Mouse (Mus musculus): ENCODE data around the gene Trim31.

The Trim31 gene

DNA sequence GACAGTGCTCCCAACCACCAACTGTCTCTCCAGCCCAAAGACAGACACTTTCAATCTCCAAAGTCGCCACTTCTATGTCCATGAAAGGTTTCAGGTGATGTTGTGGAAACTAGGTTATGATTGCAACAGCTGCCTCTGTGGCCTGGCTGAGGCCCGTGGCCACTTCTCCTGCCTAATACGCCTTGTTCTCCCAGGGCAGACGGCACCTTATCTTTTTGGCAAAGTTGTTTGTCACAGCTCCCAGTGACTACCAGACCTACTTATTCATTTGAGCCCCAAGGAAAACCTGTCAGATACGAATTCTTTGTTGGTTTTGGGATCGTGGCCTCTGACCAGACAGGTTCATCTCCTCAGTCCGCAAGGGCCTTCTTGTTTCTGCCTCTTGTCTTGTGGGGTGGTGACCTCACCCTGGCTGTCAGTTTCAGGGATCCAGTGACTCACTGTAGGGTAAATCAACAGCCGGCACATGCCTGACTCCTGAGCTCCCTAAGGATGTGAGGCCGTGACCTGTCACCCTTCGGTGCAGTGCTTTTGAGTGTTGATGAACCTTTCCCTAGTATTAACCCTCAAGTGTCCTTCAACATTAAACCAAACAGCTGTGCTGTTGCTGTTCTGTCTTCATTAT is 29.7 kb downstream of the Trim31 start:
- no peaks in the 10 kb centered on the region for H3K27me3 ChIP-seq (ENCODE audit: insufficient read depth, low read length)

DNA sequence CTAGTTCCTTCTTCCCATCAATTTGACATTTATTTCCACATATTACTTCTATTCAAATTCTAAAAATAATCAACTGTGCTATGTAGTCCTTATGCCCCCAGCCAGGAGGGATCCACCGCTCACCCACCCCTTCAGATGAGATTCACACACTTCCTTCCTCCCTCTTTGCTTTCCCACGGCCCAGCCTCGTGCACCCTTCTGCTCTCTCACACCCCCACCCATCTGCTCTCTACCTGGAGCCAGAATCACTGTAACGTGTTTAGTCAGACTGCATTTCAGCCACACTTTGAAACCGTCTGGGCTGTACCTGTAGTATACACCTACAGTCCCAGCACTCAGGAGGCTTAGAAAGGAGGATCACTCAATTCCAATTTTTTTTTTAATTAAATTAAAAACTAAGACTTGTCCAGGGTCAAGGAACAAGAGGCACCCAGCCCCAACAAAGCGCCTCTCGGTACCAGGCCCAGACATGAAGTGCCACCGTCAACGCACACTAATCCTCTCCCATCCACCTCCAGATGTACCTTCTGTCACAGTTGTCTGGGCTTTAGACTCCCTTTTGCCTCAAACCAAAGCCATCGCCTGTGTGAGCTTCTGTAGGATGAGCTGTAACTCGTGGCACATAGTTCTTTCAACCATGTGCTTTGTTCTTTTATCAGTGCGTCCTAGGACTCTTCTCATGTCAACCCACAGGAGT is 31.5 kb downstream of the Trim31 start:
- no peaks in the 10 kb centered on the region for H3K27me3 ChIP-seq (ENCODE audit: insufficient read depth, low read length)
- TF ChIP-seq POU5F1 (IDR thresholded peaks at IDR 0.05; ENCODE audit: borderline replicate concordance, low read length) (no peak), NANOG (IDR thresholded peaks at IDR 0.05; ENCODE audit: borderline replicate concordance, low read length) (no peak), CTCF (conservative IDR thresholded peaks at IDR 0.05; ENCODE audit: low read length) (no peak)
- no peak overlapping the region; the same call in 1 of the 2 replicates for H3K4me3 ChIP-seq (replicated peaks; ENCODE audit: low read length)
- peaks cover 28% of the 10 kb centered on the region for H3K4me1 ChIP-seq (replicated peaks; ENCODE audit: low read depth, low read length)
- H3K9me3 ChIP-seq (ENCODE audit: low read length): no peaks in the 10 kb centered on the region
- no peaks in the 10 kb centered on the region for H3K36me3 ChIP-seq (ENCODE audit: insufficient read depth, low read length)

More for the DNA sequence above, 29.7 kb downstream of the Trim31 start:
- Histone ChIP-seq H3K4me1 (replicated peaks; ENCODE audit: low read depth, low read length) (peaks cover 40% of the 10 kb centered on the region), H3K36me3 (ENCODE audit: insufficient read depth, low read length) (no peaks in the 10 kb centered on the region), H3K9me3 (ENCODE audit: low read length) (no peaks in the 10 kb centered on the region), H3K4me3 (replicated peaks; ENCODE audit: low read length) (no peak overlapping the region)
- TF ChIP-seq CTCF (conservative IDR thresholded peaks at IDR 0.05; ENCODE audit: low read length): no peak
- TF ChIP-seq NANOG (IDR thresholded peaks at IDR 0.05; ENCODE audit: borderline replicate concordance, low read length): no peak
- TF ChIP-seq POU5F1 (IDR thresholded peaks at IDR 0.05; ENCODE audit: borderline replicate concordance, low read length): no peak

DNA sequence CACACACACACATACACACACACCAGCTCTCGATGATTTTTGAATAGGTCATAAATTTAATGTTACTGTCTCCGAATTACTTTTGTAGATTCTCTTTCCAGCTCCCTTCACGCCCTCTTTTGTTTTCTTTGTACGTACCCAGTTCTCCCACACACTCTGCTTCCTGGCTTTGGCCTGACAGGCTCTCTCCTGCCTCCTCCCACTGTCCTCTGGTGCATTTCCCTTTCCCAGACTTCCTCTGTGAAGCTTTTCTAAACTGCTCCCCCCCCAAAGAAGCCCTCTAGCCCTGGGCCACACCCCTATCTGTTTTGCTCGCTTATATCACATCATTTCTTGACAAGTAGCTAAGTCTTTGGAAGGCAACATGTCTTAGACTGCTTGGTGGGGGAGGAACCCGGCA is 32.3 kb downstream of the Trim31 start:
- Histone ChIP-seq H3K27me3 (ENCODE audit: insufficient read depth, low read length) (no peaks in the 10 kb centered on the region), H3K9me3 (ENCODE audit: low read length) (no peaks in the 10 kb centered on the region), H3K4me3 (replicated peaks; ENCODE audit: low read length) (no peak overlapping the region), H3K4me1 (replicated peaks; ENCODE audit: low read depth, low read length) (peaks cover 27% of the 10 kb centered on the region), H3K36me3 (ENCODE audit: insufficient read depth, low read length) (no peaks in the 10 kb centered on the region)
- TF ChIP-seq CTCF (conservative IDR thresholded peaks at IDR 0.05; ENCODE audit: low read length): no peak
- TF ChIP-seq POU5F1 (IDR thresholded peaks at IDR 0.05; ENCODE audit: borderline replicate concordance, low read length): no peak
- TF ChIP-seq NANOG (IDR thresholded peaks at IDR 0.05; ENCODE audit: borderline replicate concordance, low read length): no peak

DNA sequence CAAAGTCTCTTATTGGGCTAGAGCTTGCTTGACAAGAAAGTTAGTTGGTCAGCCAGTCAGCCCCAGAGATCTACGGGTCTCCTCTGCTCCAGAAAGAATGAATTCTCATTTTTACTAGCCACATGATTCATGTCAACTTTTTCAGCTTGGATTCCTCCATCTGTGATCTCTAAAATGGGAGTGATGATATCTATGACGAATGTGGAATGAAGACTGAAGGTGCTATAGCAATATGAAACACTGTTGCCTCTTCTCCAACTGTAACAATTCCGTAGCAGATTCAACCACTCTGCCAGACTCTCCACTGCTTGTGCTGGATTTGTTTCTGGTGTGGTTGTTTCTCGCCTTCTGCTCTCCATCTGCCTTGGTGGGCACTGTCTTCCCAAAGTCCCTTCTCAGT is 33.2 kb downstream of the Trim31 start:
- no peak for TF ChIP-seq POU5F1 (IDR thresholded peaks at IDR 0.05; ENCODE audit: borderline replicate concordance, low read length)
- no peak for TF ChIP-seq NANOG (IDR thresholded peaks at IDR 0.05; ENCODE audit: borderline replicate concordance, low read length)
- no peak for TF ChIP-seq CTCF (conservative IDR thresholded peaks at IDR 0.05; ENCODE audit: low read length)
- H3K36me3 ChIP-seq (ENCODE audit: insufficient read depth, low read length): no peaks in the 10 kb centered on the region
- peaks cover 2% of the 10 kb centered on the region; the same call in 1 of the 2 replicates for H3K27me3 ChIP-seq (ENCODE audit: insufficient read depth, low read length)
- H3K4me3 ChIP-seq (replicated peaks; ENCODE audit: low read length): no peak overlapping the region
- no peaks in the 10 kb centered on the region for H3K9me3 ChIP-seq (ENCODE audit: low read length)
- peaks cover 27% of the 10 kb centered on the region for H3K4me1 ChIP-seq (replicated peaks; ENCODE audit: low read depth, low read length)

DNA sequence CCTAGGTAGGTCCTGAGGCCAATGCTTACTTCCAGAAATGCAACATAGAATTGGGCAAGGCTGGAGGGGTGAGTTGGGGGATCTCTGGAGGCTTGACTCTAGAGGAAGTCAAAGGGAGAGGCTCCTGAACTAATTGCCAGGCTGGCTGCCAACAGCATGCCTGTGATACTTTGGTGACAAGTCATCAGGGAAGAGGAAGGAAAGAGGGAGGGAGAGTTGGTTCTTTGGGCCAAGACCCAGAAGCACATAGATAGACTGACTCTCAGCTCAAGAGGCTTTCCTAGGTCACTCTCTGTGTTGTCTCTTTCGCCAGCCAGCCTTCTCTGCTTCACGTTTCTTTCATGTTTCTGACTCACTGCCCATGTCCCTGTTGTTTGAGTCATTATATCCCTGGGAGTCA is 33.9 kb downstream of the Trim31 start:
- no peaks in the 10 kb centered on the region for H3K36me3 ChIP-seq (ENCODE audit: insufficient read depth, low read length)

DNA sequence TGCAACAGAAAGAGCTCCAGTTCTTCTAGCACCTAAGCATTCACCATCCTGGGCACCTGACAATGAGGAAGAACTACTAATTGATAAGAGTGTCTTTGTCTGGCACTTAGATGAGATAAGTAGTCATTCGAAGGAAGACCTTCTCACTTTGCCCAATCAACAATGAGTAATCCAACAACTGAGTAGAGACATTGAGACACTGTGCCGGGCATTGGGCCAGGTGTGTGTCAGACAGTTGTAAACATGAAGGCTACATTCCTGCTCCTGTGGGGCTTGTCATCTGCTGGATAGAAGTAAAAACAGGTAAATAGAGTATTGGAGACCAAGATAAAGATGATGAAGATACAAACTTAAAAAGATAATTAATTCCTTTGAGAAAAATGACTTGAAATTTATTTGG is 40.1 kb downstream of the Trim31 start:
- Histone ChIP-seq H3K4me1 (replicated peaks; ENCODE audit: low read depth, low read length) (peaks cover 17% of the 10 kb centered on the region), H3K9me3 (ENCODE audit: low read length) (no peaks in the 10 kb centered on the region), H3K27me3 (ENCODE audit: insufficient read depth, low read length) (peaks cover 40% of the 10 kb centered on the region), H3K36me3 (ENCODE audit: insufficient read depth, low read length) (no peaks in the 10 kb centered on the region), H3K4me3 (replicated peaks; ENCODE audit: low read length) (no peak overlapping the region)
- TF ChIP-seq POU5F1 (IDR thresholded peaks at IDR 0.05; ENCODE audit: borderline replicate concordance, low read length): no peak
- no peak for TF ChIP-seq CTCF (conservative IDR thresholded peaks at IDR 0.05; ENCODE audit: low read length)
- no peak for TF ChIP-seq NANOG (IDR thresholded peaks at IDR 0.05; ENCODE audit: borderline replicate concordance, low read length)

More for the DNA sequence above, 33.9 kb downstream of the Trim31 start:
- Histone ChIP-seq H3K9me3 (ENCODE audit: low read length) (no peaks in the 10 kb centered on the region), H3K4me1 (replicated peaks; ENCODE audit: low read depth, low read length) (peaks cover 27% of the 10 kb centered on the region), H3K4me3 (replicated peaks; ENCODE audit: low read length) (no peak overlapping the region), H3K27me3 (ENCODE audit: insufficient read depth, low read length) (peaks cover 8% of the 10 kb centered on the region)
- TF ChIP-seq CTCF (conservative IDR thresholded peaks at IDR 0.05; ENCODE audit: low read length): no peak
- no peak for TF ChIP-seq POU5F1 (IDR thresholded peaks at IDR 0.05; ENCODE audit: borderline replicate concordance, low read length)
- TF ChIP-seq NANOG (IDR thresholded peaks at IDR 0.05; ENCODE audit: borderline replicate concordance, low read length): no peak

DNA sequence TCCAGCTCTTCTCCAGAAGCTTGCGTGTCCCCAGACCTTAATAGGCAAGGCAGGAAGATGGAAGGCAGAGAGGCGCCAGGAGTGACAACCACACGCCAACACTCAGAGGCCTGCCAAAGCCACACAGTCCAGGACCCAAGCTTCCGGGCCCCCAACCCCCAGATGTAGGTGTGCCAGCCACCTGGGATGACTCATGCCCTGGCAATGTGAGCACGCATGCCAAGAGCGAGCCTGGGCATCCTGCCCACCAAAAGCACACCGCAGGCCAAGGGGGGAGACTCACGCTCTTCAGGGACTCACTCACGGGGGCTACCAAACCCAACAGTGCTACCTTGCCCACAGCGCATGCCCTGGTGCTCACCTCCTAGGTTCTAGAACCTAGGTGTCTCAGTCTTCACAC is 44.5 kb downstream of the Trim31 start:
- peaks cover 63% of the 10 kb centered on the region for H3K27me3 ChIP-seq (ENCODE audit: insufficient read depth, low read length)
- peak overlapping the region; percentile 77 for H3K4me3 ChIP-seq (replicated peaks; ENCODE audit: low read length)
- TF ChIP-seq POU5F1 (IDR thresholded peaks at IDR 0.05; ENCODE audit: borderline replicate concordance, low read length) (no peak), NANOG (IDR thresholded peaks at IDR 0.05; ENCODE audit: borderline replicate concordance, low read length) (no peak), CTCF (conservative IDR thresholded peaks at IDR 0.05; ENCODE audit: low read length) (no peak)
- H3K4me1 ChIP-seq (replicated peaks; ENCODE audit: low read depth, low read length): peaks cover 50% of the 10 kb centered on the region
- H3K9me3 ChIP-seq (ENCODE audit: low read length): no peaks in the 10 kb centered on the region
- H3K36me3 ChIP-seq (ENCODE audit: insufficient read depth, low read length): 0 out of 2 replicates have a peak, but pooled peaks cover 4% of the 10 kb centered on the region

DNA sequence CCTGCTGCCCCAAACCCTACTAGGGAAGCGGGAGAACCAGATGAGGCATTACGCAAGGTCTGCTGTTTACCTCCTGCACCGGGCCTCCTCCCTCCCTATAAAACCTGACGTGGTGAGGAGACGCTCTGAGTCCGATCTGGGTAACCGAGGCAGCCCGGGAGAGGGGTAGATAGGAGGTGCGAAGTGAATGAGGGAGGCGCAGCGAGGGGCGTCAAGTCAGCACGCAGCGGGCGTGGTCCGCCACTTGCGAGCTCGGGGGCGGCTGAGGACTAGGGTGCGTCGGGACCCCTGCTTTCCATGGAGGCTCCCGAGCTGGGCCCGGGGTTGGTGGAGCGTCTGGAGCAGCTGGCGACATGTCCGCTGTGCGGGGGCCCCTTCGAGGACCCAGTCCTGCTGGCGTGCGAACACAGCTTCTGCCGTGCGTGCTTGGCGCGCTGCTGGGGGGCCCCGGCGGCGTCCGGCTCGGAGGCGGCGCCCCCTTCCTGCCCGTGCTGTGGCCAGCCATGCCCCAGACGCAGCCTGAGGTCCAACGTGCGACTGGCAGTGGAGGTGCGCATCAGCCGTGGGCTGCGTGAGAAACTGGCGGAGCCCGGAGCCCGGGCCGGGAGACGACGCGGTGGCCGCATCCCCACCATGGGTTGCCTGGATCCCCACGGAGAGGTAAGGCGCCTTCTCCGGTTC is 45.0 kb downstream of the Trim31 start, which contains the start of gene Rnf39:
TSS of gene Rnf39 (plus strand) at position 128 of the 681 bp plus-strand sequence.
- Histone ChIP-seq H3K4me1 (replicated peaks; ENCODE audit: low read depth, low read length) (peaks cover 50% of the 10 kb centered on the region), H3K36me3 (ENCODE audit: insufficient read depth, low read length) (0 out of 2 replicates have a peak, but pooled peaks cover 4% of the 10 kb centered on the region), H3K4me3 (replicated peaks; ENCODE audit: low read length) (peak within 1 kb of the TSS; percentile 77), H3K27me3 (ENCODE audit: insufficient read depth, low read length) (peaks cover 65% of the 10 kb centered on the region), H3K9me3 (ENCODE audit: low read length) (no peaks in the 10 kb centered on the region)
- TF ChIP-seq POU5F1 (IDR thresholded peaks at IDR 0.05; ENCODE audit: borderline replicate concordance, low read length): no peak

Data from E14TG2a.4 (cell line).